Mouse (Mus musculus) embryonic fibroblast, embryonic 13.5 days (primary cell): Measurements from ENCODE around the gene Cpd. TPM values are rescaled to one million over a fixed set of nuclear protein-coding genes. Genes with fewer than 3 reads are reported as not detected.

Experiments used
- H3K27ac ChIP-seq: 2 replicates; pipeline ENCODE4 v1.5.1; 2012; ENCODE audit warnings: low read length, control low read depth, inconsistent platforms; ENCODE audit not compliant: insufficient read depth
- H3K4me1 ChIP-seq: 2 replicates; pipeline ENCODE4 v1.6.1; 2011; ENCODE audit warnings: low read length; ENCODE audit not compliant: control insufficient read depth, insufficient read depth
- H3K4me3 ChIP-seq: 2 replicates; pipeline ENCODE4 v1.5.1; 2011; ENCODE audit warnings: mild to moderate bottlenecking, control low read depth, low read length; ENCODE audit not compliant: insufficient read depth
- CTCF ChIP-seq: IDR thresholded peaks from 2 replicates; pipeline ENCODE4 v1.5.1; 2011; ENCODE audit warnings: mild to moderate bottlenecking, control low read depth, low read length, moderate library complexity, borderline replicate concordance; ENCODE audit not compliant: insufficient read depth
- POLR2A ChIP-seq: IDR thresholded peaks from 2 replicates; pipeline ENCODE4 v1.6.1; 2011; ENCODE audit warnings: low read depth, mild to moderate bottlenecking, control low read depth, low read length, moderate library complexity
- polyA plus RNA-seq: library from polyadenylated mRNA; stranded (reverse); fragments of >200 nt; gene quantifications from 2 replicates; pipeline ENCODE4 v1.2.4, GENCODE M21; 2011; ENCODE audit warnings: low read depth; ENCODE audit not compliant: missing spikeins, insufficient read length

The Cpd gene
- polyA plus RNA-seq, 1 experiment: 57.7 TPM

GRCm38 (mm10) chr11:76848081-76848480, 1.3 kb upstream of the Cpd start:
- H3K4me1 ChIP-seq: peaks cover 3% of the 10 kb centered on the region; the same call in 1 of the 2 replicates
- 0 out of 2 replicates have a peak overlapping the region, but pooled peaks have one; percentile 19 for H3K27ac ChIP-seq
- H3K4me3 ChIP-seq: no peak overlapping the region
- TF ChIP-seq POLR2A (no peak), CTCF (no peak)

DNA sequence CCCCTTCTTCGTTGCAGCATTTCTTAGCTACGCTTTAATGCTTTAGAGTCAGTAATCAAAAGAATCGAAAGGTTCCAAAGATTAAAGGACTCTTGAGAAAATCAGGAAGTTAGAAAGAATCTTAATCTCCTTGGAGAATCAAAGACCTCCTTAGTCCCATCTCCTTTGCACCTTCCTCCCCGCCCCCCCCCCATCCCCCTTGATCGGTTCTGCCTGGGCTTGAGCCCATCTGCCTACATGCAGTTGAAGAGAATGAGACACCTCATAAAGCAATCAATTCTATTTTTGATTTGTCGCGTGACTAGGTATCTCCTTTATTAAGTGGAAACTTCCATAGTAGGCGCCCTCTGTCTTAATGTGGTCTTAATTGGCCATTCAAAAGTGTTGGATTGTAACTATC, 536 bp upstream of the Cpd start:
- TF ChIP-seq CTCF: no peak
- no peak for TF ChIP-seq POLR2A
- Histone ChIP-seq H3K4me3 (peak overlapping the region; percentile 41), H3K4me1 (peaks cover 3% of the 10 kb centered on the region; the same call in 1 of the 2 replicates), H3K27ac (peak overlapping the region; percentile 19; the same call in 1 of the 2 replicates)

DNA sequence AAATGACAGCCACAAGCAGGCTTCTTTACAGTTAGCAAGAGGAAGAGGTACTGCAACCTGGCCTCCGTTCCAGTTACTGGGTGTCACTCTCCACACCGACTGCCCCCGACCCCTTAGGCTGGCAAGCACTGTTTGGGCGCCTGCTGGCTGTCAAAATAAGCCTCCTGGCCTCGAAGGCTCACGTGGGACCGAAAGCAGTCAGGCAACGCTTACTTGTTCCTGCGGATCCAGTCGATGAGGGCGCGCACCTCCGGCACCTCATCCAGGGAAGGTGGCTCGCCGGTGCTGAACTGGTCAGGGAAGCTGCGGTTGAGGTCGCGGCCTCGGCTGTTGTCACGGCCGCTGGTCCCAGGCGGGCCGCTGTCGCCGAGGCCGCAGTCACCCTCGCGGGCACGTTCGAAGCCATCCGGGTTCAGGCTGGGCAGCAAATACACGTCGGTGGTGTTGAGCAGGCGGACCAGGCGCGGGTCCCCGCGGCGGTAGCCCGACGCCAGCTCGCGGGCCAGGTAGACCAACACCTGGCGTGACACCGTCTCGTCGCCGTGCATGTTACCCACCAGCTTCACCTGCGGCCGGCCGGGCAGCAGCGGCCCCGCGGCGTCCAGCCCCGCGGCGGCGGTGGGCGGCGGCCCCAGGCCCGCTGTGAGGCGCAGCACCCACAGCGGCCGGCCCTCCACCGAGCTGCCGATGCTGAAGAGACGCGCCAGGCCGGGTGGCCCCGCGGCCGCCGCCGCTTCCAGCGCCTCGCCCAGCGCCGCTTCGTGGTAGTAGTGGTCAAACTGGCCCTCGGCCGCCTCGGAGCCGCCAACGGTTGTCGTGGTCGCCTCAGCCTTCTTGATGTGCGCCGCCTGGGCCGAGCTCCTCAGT, 574 bp downstream of the Cpd start:
- H3K27ac ChIP-seq: peak overlapping the region; percentile 38; the same call in 1 of the 2 replicates
- TF ChIP-seq CTCF: no peak
- no peak for TF ChIP-seq POLR2A
- peaks cover 3% of the 10 kb centered on the region; the same call in 1 of the 2 replicates for H3K4me1 ChIP-seq
- peak overlapping the region; percentile 65 for H3K4me3 ChIP-seq

GRCm38 (mm10) chr11:76845275-76845980, 1.4 kb downstream of the Cpd start:
- Histone ChIP-seq H3K4me3 (peak overlapping the region; percentile 65), H3K27ac (no peak overlapping the region), H3K4me1 (peaks cover 3% of the 10 kb centered on the region; the same call in 1 of the 2 replicates)
- no peak for TF ChIP-seq POLR2A
- TF ChIP-seq CTCF: no peak

DNA sequence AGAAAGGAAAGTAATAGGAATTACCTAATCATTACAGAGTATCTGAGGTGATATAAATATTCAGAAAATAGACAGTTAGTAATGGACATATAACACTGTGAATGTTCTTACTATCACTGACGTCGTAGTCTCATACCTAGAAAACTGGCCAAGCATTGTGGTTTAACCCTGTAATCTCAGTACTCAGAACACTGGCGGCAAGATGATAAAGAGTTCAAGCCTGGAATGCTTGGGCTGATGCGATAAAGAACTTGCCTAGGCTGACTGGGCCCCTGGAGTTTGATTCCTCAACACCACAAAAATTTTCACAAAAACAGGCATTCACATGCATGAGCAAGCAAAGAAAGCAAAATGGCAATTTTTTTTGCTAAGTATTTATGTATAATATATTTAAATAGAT, 8.2 kb downstream of the Cpd start:
- Histone ChIP-seq H3K4me1 (no peaks in the 10 kb centered on the region), H3K27ac (no peak overlapping the region), H3K4me3 (no peak overlapping the region)
- TF ChIP-seq CTCF: no peak
- no peak for TF ChIP-seq POLR2A

DNA sequence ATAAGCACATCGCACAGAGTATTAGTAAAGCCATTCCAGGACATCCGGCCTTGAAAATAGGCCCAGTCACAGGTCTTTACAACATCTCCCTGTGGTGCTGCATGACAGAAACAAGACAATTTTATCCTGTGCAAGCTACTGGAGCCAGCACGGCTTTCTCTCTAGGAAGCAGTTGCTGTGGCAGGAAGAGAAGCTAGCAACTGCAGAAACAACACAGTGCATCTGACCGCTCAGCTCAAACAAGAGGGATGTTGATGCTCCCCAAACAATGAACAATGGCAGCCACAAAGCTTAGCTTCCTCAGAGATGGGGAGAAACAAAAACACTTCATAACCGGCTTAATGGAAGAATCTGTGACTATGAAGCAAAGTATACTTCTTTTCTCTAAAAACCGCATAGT, 10.5 kb downstream of the Cpd start:
- Histone ChIP-seq H3K4me1 (no peaks in the 10 kb centered on the region), H3K4me3 (no peak overlapping the region), H3K27ac (no peak overlapping the region)
- no peak for TF ChIP-seq CTCF
- no peak for TF ChIP-seq POLR2A

- TF ChIP-seq POLR2A (no peak), CTCF (no peak)
- Histone ChIP-seq H3K4me1 (no peaks in the 10 kb centered on the region), H3K4me3 (no peak overlapping the region), H3K27ac (no peak overlapping the region)
Measured at GRCm38 (mm10) chr11:76835868-76836267, 10.9 kb downstream of the Cpd start.

- TF ChIP-seq CTCF (no peak), POLR2A (no peak)
- Histone ChIP-seq H3K4me1 (no peaks in the 10 kb centered on the region), H3K4me3 (no peak overlapping the region), H3K27ac (no peak overlapping the region)
Measured at GRCm38 (mm10) chr11:76834665-76835064, 12.2 kb downstream of the Cpd start.

- Histone ChIP-seq H3K4me3 (no peak overlapping the region), H3K27ac (no peak overlapping the region)
Measured at GRCm38 (mm10) chr11:76824885-76825265, 21.9 kb downstream of the Cpd start.

DNA sequence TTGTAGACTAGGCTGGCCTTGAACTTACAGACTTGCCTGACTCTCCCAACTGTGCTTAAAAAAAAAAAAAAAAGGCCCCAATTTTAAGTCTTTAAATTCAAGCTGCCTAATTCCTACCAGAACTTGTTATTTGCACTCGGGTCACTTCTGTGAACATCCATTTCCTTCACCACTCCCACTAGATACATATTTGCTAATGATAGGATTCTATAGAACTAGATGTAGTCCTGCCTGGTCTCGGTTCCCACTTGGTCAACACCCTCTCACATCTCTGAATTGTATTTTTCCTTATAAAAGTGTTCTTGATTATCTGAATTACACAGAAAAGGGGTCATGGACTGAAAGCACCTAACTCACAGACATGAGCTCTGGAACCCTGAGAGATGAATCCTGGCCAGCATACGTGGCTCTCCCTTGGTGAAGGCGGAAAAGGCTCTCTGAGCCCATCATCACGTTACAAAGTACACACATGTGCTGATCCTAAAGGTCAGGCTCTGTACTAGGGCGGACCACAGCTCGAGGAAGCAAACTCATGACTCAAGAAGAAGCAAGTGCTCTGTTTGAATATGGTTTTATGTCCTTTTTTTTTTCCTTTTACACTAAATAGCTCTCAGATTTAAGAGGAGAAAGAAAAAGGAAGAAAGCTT, 22.5 kb downstream of the Cpd start:
- H3K27ac ChIP-seq: no peak overlapping the region
- no peak overlapping the region for H3K4me3 ChIP-seq
- no peak for TF ChIP-seq POLR2A
- no peak for TF ChIP-seq CTCF
- peaks cover 2% of the 10 kb centered on the region; the same call in 1 of the 2 replicates for H3K4me1 ChIP-seq

More at GRCm38 (mm10) chr11:76824885-76825265, 21.9 kb downstream of the Cpd start:
- no peak for TF ChIP-seq CTCF
- no peak for TF ChIP-seq POLR2A
- H3K4me1 ChIP-seq: peaks cover 2% of the 10 kb centered on the region; the same call in 1 of the 2 replicates
